Mouse (Mus musculus): Measurements from ENCODE around the gene Taf1c. TPM values are rescaled to one million over a fixed set of nuclear protein-coding genes. Genes with fewer than 3 reads are reported as not detected.

Gene Taf1c
- total RNA-seq, 2 experiments from 2014 or later, result 11.5 to 11.7 TPM

DNA sequence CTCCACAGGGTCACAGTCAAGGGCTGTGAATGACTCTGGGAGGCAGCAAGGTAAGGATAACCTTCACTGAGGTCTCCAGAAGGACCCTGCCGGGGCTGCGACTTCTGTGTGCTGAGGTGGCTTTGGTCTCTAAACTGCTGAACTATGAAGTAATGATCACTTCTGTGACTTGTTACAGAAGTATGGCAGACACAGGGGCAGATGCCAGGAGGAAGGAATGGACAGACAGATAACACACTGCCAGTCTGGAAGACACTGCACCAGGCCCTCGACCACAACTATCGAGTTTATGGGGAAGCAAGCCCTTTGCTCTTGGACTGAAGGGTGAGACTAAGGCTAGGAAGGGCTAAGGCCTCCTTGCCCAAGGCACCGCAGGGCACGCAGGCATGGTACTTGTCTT, 33.9 kb downstream of the Taf1c start:
- no peak for DNase-seq

DNA sequence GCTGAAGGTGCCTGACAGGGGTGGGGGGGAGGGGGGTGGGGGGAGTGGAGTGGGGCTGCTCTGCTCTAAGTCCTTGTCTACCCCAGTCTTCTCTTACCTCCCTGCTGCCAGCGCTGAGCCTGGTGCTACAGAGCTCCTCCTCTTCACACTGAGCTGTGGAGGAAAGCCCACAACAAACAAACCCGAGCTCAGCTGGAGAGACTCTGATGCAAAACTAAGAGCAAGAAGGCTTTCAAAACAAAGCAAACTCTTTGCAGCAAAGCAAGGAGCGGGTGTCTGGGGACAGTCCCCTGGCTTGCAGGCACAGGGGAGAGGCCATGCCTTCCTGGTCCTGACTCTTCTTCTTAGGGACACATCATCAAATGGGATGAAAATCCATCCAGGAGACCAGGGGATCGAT, 35.1 kb downstream of the Taf1c start:
- no peak for DNase-seq

DNA sequence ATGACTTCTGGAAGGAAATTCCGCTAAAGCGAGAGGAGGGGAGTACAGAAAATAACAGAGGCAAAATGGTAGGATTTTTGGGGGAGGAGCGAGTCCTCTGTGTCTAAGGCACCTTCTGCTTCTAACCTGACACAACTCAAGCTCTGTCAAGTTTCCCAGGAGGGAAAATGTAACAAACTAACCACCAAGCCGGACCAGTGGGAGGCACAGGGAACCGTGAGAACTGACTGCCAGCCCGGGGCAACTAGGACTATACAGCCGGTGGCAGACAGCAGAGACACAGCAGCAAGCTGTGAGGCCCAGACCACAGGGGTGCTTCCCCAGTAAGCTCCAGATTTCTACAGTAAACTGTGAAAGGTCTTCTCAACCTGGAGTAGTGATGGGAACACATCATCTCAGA, 36.1 kb downstream of the Taf1c start:
- no peak for DNase-seq

DNA sequence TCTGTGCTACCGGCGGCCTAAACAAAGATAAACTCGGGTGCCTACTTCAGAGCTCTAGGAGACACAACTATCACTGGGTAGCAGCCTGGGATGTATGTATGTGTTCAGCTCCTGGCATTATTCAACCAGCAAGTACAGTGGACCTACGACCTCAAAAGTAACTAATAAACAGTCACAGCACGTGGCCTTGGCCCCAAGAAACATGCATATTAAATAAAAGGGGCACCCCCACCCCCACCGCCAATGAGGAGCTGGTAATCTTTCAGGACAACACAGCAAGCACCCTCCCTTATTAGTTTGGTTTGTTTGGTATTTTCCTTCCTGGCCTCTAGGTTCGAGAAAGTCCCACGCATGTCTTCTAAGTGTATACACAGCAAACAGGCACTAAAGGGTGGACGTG, 36.8 kb downstream of the Taf1c start:
- DNase-seq, result no peak

DNA sequence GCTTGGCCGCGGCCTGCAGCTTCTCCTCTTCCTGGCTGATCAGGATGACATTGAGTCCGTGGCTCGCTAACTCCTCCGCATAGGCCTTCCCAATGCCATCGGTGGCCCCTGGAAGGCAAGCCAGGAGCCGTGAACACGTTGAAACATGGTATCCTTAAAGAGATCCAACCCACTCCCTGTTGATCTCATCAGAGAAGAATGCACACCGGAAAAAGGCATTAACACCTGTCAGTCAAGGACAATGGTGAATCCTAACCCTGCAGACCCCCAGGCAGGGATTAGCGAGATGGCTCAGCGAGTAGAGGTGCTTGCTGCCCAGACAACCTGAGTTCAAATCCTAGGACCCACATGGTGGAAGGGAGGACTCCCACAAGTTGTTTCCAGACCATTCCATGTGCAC, 38.7 kb downstream of the Taf1c start:
- DNase-seq, result no peak

DNA sequence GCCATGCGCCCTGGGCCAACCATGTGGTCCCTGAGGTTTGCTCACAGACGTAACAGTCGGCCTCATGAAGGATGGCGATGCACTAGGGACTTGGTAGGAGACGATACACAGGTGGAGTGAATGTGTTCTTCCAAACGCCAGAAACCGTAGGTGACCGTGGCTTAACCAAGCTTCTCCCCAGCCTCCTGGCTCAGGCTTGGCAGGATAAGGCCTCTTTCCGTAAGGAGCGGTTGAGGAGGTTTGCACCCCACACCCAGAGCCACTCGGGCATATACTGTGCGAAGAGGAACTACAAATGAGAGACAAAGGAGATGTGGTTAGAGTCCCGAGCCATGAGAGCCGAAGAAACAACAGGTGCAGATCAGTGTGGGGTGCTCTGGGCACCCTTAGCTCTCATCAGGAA, 41.2 kb downstream of the Taf1c start:
- DNase-seq, result no peak

DNA sequence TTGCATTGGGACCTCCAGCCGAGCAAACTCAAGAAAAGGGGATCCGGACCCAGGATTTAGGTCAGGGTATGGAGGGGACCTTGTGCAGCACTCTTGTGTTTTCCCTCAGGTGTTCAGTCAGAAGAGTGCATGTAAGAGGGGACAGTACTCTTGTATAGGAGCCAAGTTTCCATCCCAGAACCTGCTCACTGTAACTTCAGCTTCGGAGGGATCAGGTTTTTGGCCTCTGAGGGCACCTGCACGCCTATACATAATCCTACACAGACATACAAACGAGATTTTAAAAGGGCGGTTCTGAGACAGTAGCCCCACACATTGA, 45.7 kb downstream of the Taf1c start:
- no peak for DNase-seq

DNA sequence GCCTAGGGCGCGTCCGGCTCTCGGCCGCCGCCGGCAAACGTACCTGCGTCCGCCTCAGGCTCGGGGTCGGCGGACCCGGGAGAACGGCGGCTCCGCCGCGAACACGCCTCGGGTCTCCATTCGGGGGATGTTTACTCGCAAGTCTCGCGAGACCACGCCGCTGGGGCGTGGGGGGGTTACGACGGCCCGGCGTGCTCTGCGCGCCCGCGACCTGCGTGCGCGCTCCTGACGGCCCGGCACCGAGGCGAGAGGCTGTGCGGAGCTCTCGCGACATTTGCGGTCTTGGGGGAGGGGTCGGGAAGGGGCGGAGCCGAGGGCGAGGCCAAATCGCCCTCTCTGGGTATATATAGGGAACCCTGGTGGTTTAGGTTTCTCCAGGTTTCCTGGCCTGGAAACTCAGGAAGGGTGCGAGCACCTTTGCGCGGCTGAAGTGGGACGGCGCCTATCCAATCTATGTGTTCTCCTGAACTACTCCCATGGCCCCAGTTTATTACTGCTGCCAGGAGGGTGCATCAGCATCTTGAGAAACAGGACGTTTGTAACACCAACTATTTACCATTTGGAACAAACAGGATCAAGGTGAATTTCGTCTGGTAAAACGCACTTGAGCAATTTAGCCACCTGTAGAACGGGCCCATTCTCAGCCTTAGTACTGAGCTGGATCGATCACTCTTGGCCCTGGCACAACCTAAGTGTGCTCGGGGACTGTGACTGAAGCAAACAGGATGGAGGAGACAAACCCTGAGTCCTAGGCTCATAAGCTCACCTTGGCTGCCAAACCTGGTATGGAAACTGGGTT, 46.2 kb downstream of the Taf1c start, which contains the start of gene Mbtps1:
TSS of gene Mbtps1 (minus strand) at position 133 of the 799 bp plus-strand sequence.
- DNase-seq, result peak; percentile 98 to 99

DNA sequence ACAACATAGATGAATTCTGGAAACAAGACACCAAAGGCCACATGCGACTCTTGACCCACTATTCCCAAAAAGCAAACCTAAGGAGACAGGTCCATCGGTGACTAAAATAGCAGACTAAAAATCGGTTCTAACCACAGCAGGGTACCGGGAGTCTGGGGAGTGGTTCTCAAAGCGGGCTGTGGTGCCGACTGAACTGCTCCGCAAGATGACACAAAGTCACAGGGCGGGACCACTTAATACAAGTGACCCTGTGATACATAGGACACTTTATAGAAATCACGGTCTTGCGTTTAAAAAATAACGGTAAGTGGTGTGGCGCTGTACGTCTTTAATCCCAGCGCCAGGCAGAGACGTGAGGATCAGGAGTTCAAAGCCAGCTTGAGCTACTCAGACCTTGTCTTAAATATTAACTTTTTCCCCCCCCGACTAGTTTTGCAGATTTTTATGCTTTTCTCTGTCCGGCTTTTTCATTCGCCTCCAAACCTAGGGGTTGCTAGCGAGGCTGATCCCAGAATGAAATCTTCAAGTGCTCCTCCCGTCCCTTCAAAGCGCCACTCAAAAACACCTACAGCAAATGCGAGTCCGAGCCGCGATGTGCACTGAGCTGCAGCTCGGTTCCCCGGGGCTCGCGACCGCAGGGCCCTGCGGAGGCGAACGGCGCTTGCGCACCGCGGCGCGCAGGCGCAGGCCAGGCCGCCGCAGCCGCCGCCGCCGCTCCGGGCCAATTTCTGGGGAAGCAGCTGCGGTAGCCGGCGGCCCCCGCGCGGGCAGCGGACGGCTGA, 47.0 kb downstream of the Taf1c start:
- DNase-seq, result no peak

DNA sequence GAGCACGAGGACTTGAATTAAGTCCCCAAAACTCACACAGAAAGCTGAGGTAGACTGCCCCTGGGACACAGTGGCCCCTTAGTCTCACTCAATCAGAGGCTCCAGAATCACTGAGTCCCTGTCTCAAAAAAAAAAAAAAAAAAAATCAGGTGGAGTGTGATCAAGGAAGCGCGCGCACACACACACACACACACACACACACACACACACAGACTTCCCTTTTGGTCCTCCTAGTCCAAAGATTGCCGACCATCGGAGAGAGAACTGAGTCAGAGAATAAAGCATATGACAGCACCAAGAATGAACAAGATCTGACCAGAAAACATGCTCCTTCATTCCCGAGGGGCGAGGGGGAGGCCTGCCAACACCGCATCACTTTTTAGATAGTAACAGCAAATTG, 47.9 kb downstream of the Taf1c start:
- DNase-seq, result no peak

DNA sequence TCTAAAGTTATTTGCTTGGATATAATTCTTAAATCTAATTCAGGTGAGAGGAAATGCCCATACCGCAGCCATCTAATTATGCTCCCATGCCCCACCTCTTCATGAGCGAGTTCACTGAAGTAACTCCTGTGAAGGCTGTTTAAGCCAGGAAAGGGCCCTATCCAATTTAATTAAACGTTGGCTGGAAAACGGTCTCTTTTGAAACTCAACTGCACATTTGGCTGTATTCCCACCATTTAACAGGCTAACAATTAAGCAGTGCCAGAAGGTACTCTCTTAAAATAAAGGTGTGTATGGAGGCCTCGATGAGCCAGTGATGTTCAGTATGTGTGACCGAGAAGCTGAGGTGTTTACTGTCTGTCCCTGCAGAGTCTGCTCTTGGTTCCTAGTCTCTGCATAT, 49.2 kb downstream of the Taf1c start:
- no peak for DNase-seq

DNA sequence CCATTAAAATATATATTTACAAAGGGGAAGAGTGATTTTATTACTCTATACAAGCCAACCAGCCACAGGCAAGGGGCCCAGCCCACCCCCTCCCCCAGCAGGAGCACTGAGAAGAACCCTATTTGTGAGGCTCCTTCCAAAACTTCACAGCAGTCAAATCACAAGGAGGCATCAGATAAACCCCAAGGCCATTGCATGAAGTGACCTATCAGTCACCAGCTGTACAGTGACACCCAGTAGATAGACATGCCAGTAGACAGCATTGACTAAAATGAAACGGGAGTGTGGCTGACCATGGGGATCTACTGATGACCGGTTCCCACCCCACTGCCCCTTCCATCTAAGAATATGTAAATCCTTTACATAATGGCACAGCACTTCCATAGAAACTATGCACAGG, 52.1 kb downstream of the Taf1c start:
- no peak for DNase-seq

DNA sequence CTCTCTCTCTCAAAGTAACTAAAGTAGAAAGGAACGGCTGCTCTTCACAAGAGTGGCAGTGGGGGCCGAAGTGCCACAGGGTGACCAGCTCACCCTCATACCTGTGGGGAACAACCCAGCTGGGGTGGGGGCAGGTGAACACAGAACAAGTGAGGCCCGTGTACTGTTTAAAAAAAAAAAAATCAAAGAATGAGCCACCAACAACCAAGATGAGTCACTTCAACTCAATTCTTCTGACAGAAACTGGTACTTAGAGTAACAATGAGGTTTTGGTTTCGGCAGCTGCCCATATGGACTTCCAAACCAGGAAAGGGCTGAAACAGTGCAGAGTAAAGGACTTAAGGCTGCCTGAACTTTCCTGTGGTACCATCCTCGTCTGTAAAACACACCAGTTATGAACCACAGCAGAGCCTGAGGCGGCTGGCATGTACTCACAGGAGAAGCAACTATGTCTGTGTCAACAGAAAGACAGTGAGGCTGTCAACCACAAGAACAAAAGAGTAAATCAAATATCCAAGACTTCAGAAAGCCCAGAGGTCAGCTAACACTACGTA, 56.4 kb downstream of the Taf1c start:
- no peak for DNase-seq

Other genes with a start within 250 kb of the Taf1c start
- gene Mlycd, start 210.3 kb downstream of the Taf1c start, total RNA-seq (2021), result 10 to 100 TPM; 26.5 to 28.6 TPM
- under 1 TPM in 1 of 2 experiments, not detected in 1; 0.56 TPM for gene Osgin1, start 171.1 kb downstream of the Taf1c start, total RNA-seq (2021)
- gene Necab2, start 158.5 kb downstream of the Taf1c start, total RNA-seq (2021), result 100 to 1,000 TPM in 1 of 2 experiments, 10 to 100 TPM in 1; 94.4 to 116 TPM
- not detected for gene Slc38a8, start 103.5 kb downstream of the Taf1c start, total RNA-seq (2021)
- gene Mbtps1, start 46.5 kb downstream of the Taf1c start, total RNA-seq (2021), result 10 to 100 TPM; 70.3 to 74.6 TPM
- 10 to 100 TPM; 39.8 to 42.0 TPM for gene Hsdl1, start 30.0 kb downstream of the Taf1c start, total RNA-seq (2021)
- gene Dnaaf1, start 30.0 kb downstream of the Taf1c start, total RNA-seq (2021), result under 1 TPM; 0.12 to 0.18 TPM
- under 1 TPM in 1 of 2 experiments, not detected in 1; 0.46 TPM for gene Adad2, start 7.5 kb upstream of the Taf1c start, total RNA-seq (2021)
- gene Kcng4, start 30.5 kb upstream of the Taf1c start, total RNA-seq (2021), result 1 to 10 TPM; 3.6 to 3.7 TPM
- 1 to 10 TPM; 7.8 to 9.2 TPM for gene Wfdc1, start 61.1 kb upstream of the Taf1c start, total RNA-seq (2021)
- gene Atp2c2, start 94.8 kb upstream of the Taf1c start, total RNA-seq (2021), result 1 to 10 TPM; 1.5 to 1.6 TPM
- gene Tldc1, start 173.2 kb upstream of the Taf1c start, total RNA-seq (2021), result 10 to 100 TPM; 15.7 to 18.7 TPM
- 100 to 1,000 TPM; 129 to 137 TPM for gene Cotl1, start 235.3 kb upstream of the Taf1c start, total RNA-seq (2021)

Measured in layer of hippocampus, postnatal 36 days (tissue).